Mouse (Mus musculus) bone marrow, adult 2 months (tissue): ENCODE measurements around the gene Rccd1.

Experiments
- CTCF ChIP-seq: fragments of 200-500 bp; IDR thresholded peaks from 2 replicates; pipeline ENCODE4 v1.5.1; 2011; ENCODE audit warnings: low read length, control low read depth; ENCODE audit not compliant: control insufficient read depth, insufficient read depth
- POLR2A ChIP-seq: fragments of 200-500 bp; IDR thresholded peaks from 2 replicates; pipeline ENCODE4 v1.6.1; 2011; ENCODE audit warnings: low read depth, mild to moderate bottlenecking, control low read depth, low read length, borderline replicate concordance; ENCODE audit not compliant: control insufficient read depth

DNA sequence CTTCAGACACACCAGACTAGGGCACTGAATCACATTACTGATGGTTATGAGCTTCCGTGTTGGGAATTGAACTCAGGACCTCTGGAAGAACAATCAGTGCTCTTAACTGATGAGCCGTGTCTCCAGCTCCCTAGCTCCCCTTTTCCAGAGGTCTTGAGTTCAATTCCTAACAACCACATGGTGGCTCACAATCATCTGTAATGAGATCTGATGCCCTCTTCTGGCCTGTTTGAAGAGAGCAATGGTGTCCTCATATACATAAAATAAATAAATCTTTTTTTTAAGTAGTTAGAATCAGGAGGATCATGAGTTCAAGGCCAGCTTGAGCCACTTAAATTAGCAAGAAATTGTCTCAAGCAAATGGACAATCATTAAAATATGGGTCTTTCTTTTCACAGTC lies 68.3 kb downstream of the Rccd1 start:
- TF ChIP-seq CTCF (no peak), POLR2A (no peak)
